Mouse (Mus musculus): ENCODE results near the gene Samd4b. TPM values are rescaled to one million over a fixed set of nuclear protein-coding genes. Genes with fewer than 3 reads are reported as not detected.
A peak's percentile ranks its signal among the peaks of the same experiment; 100 is the strongest.

Samd4b gene
- total and polyA plus RNA-seq, 2 experiments from 2014 or later = 12.4 to 53.5 TPM

GRCm38 (mm10) chr7:28575597-28575996 is 22.3 kb downstream of the Samd4b start:
- WGBS = 84% methylated on average over 11 of the region's 11 CpGs
- H3K4me1 ChIP-seq (ENCODE audit: control insufficient read depth, insufficient read depth) = peaks cover 39% of the 10 kb centered on the region

GRCm38 (mm10) chr7:28573236-28573635 is 24.7 kb downstream of the Samd4b start:
- TF ChIP-seq CTCF (IDR thresholded peaks at IDR 0.05; ENCODE audit: low read depth) = no peak
- TF ChIP-seq EP300 (IDR thresholded peaks at IDR 0.05; ENCODE audit: low read depth) = no peak
- no peak overlapping the region for H3K27ac ChIP-seq (ENCODE audit: low read depth)
- ATAC-seq (ENCODE audit: insufficient read depth, low read depth) (no peak), DNase-seq (ENCODE audit: low spot score) (no peak)
- WGBS = 82% methylated on average over 3 of the region's 3 CpGs
- H3K4me3 ChIP-seq (ENCODE audit: low read depth, low read length) = no peak overlapping the region
- no peaks in the 10 kb centered on the region for H3K36me3 ChIP-seq (replicated peaks; ENCODE audit: control insufficient read depth, insufficient read depth, low read length)
- peaks cover 39% of the 10 kb centered on the region for H3K4me1 ChIP-seq (ENCODE audit: control insufficient read depth, insufficient read depth)
- no peaks in the 10 kb centered on the region for H3K27me3 ChIP-seq (ENCODE audit: control insufficient read depth, insufficient read depth, low read length)
- H3K9me3 ChIP-seq (replicated peaks; ENCODE audit: control insufficient read depth, low read length) = no peaks in the 10 kb centered on the region
- no peak overlapping the region for H3K4me2 ChIP-seq (ENCODE audit: low read depth, low read length)
- H3K9ac ChIP-seq (replicated peaks; ENCODE audit: low read depth, low read length) = no peak overlapping the region

More at GRCm38 (mm10) chr7:28575597-28575996, 22.3 kb downstream of the Samd4b start:
- no peak overlapping the region for H3K9ac ChIP-seq (replicated peaks; ENCODE audit: low read depth, low read length)
- no peak overlapping the region for H3K27ac ChIP-seq (ENCODE audit: low read depth)
- TF ChIP-seq CTCF (IDR thresholded peaks at IDR 0.05; ENCODE audit: low read depth) (no peak), EP300 (IDR thresholded peaks at IDR 0.05; ENCODE audit: low read depth) (no peak)
- H3K9me3 ChIP-seq (replicated peaks; ENCODE audit: control insufficient read depth, low read length) = no peaks in the 10 kb centered on the region
- H3K36me3 ChIP-seq (replicated peaks; ENCODE audit: control insufficient read depth, insufficient read depth, low read length) = no peaks in the 10 kb centered on the region
- H3K4me3 ChIP-seq (ENCODE audit: low read depth, low read length) = no peak overlapping the region
- no peaks in the 10 kb centered on the region for H3K27me3 ChIP-seq (ENCODE audit: control insufficient read depth, insufficient read depth, low read length)
- no peak for ATAC-seq (ENCODE audit: insufficient read depth, low read depth)
- DNase-seq (ENCODE audit: low spot score) = no peak
- H3K4me2 ChIP-seq (ENCODE audit: low read depth, low read length) = no peak overlapping the region

GRCm38 (mm10) chr7:28572689-28573088 is 25.3 kb downstream of the Samd4b start:
- no peak for DNase-seq (ENCODE audit: low spot score)
- Histone ChIP-seq H3K27me3 (ENCODE audit: control insufficient read depth, insufficient read depth, low read length) (no peaks in the 10 kb centered on the region), H3K4me2 (ENCODE audit: low read depth, low read length) (no peak overlapping the region), H3K36me3 (replicated peaks; ENCODE audit: control insufficient read depth, insufficient read depth, low read length) (peaks cover 3% of the 10 kb centered on the region), H3K9ac (replicated peaks; ENCODE audit: low read depth, low read length) (no peak overlapping the region), H3K27ac (ENCODE audit: low read depth) (no peak overlapping the region), H3K4me1 (ENCODE audit: control insufficient read depth, insufficient read depth) (peaks cover 33% of the 10 kb centered on the region), H3K4me3 (ENCODE audit: low read depth, low read length) (no peak overlapping the region), H3K9me3 (replicated peaks; ENCODE audit: control insufficient read depth, low read length) (no peaks in the 10 kb centered on the region)
- no peak for ATAC-seq (ENCODE audit: insufficient read depth, low read depth)
- TF ChIP-seq CTCF (IDR thresholded peaks at IDR 0.05; ENCODE audit: low read depth) = no peak
- TF ChIP-seq EP300 (IDR thresholded peaks at IDR 0.05; ENCODE audit: low read depth) = no peak
- WGBS = 82% methylated on average over 5 of the region's 5 CpGs

GRCm38 (mm10) chr7:28570982-28571682 is 26.8 kb downstream of the Samd4b start:
- Histone ChIP-seq H3K4me2 (ENCODE audit: low read depth, low read length) (no peak overlapping the region), H3K4me3 (ENCODE audit: low read depth, low read length) (no peak overlapping the region), H3K36me3 (replicated peaks; ENCODE audit: control insufficient read depth, insufficient read depth, low read length) (peaks cover 19% of the 10 kb centered on the region), H3K9ac (replicated peaks; ENCODE audit: low read depth, low read length) (0 out of 2 replicates have a peak overlapping the region, but pooled peaks have one; percentile 9), H3K27ac (ENCODE audit: low read depth) (no peak overlapping the region), H3K27me3 (ENCODE audit: control insufficient read depth, insufficient read depth, low read length) (no peaks in the 10 kb centered on the region), H3K9me3 (replicated peaks; ENCODE audit: control insufficient read depth, low read length) (no peaks in the 10 kb centered on the region), H3K4me1 (ENCODE audit: control insufficient read depth, insufficient read depth) (peaks cover 20% of the 10 kb centered on the region)
- WGBS = 34% methylated on average over 5 of the region's 5 CpGs
- ATAC-seq (ENCODE audit: insufficient read depth, low read depth) (no peak), DNase-seq (ENCODE audit: low spot score) (no peak)
- TF ChIP-seq CTCF (IDR thresholded peaks at IDR 0.05; ENCODE audit: low read depth) (no peak), EP300 (IDR thresholded peaks at IDR 0.05; ENCODE audit: low read depth) (no peak)

- Histone ChIP-seq H3K9me3 (replicated peaks; ENCODE audit: control insufficient read depth, low read length) (no peaks in the 10 kb centered on the region), H3K4me2 (ENCODE audit: low read depth, low read length) (no peak overlapping the region), H3K27me3 (ENCODE audit: control insufficient read depth, insufficient read depth, low read length) (no peaks in the 10 kb centered on the region), H3K36me3 (replicated peaks; ENCODE audit: control insufficient read depth, insufficient read depth, low read length) (peaks cover 24% of the 10 kb centered on the region), H3K4me3 (ENCODE audit: low read depth, low read length) (no peak overlapping the region), H3K27ac (ENCODE audit: low read depth) (no peak overlapping the region), H3K9ac (replicated peaks; ENCODE audit: low read depth, low read length) (no peak overlapping the region), H3K4me1 (ENCODE audit: control insufficient read depth, insufficient read depth) (peaks cover 20% of the 10 kb centered on the region)
- TF ChIP-seq EP300 (IDR thresholded peaks at IDR 0.05; ENCODE audit: low read depth) (no peak), CTCF (IDR thresholded peaks at IDR 0.05; ENCODE audit: low read depth) (no peak)
- 0 out of 2 replicates have a peak, but pooled peaks have one; percentile 24 for ATAC-seq (ENCODE audit: insufficient read depth, low read depth)
- WGBS = 50% methylated on average over 12 of the region's 12 CpGs
- DNase-seq (ENCODE audit: low spot score) = no peak
Observed at GRCm38 (mm10) chr7:28570291-28570981, 27.5 kb downstream of the Samd4b start.

Measured in heart, postnatal 0 days (tissue).